Mouse (Mus musculus) left cerebral cortex, adult 2 months (tissue): ENCODE data around the gene Slc27a3. TPM values are rescaled to one million over a fixed set of nuclear protein-coding genes. Genes with fewer than 3 reads are reported as not detected.
"Not testable (repeated sequence)": the region's sequence is repeated elsewhere in the genome, so short reads cannot be mapped to it uniquely, and the experiment has no call there.

ENCODE experiments used
- DNase-seq, 2 experiments: peaks; one replicate each; pipeline ENCODE4 v3.0.0; 2021 to 2022; ENCODE audit warnings: low spot score in 2 of 2, mixed read lengths in 1 of 2; ENCODE audit errors: extremely low spot score in 1 of 2
- H3K27ac ChIP-seq: fragments of 200-600 bp; 2 replicates; pipeline ENCODE4 v1.8.1; 2022
- H3K4me3 ChIP-seq: fragments of 200-600 bp; 2 replicates; pipeline ENCODE4 v1.8.1; 2022
- CTCF ChIP-seq: fragments of 200-600 bp; IDR thresholded peaks from 2 replicates; pipeline ENCODE4 v1.8.1; 2022; ENCODE audit warnings: antibody characterized with exemption, mild to moderate bottlenecking, moderate library complexity
- intact Hi-C: fragments of 180-260 bp; cut with DNase I; formaldehyde crosslinking; loops from one replicate; pipeline ENCODE4 v1.15.1; 2025
- total RNA-seq, 2 experiments: library from RNA; stranded (reverse); gene quantifications; 2 replicates each; pipeline ENCODE4 v1.2.3; 2021

Gene Slc27a3
- total RNA-seq, 2 experiments from 2014 or later, result 8.1 to 8.3 TPM

DNA sequence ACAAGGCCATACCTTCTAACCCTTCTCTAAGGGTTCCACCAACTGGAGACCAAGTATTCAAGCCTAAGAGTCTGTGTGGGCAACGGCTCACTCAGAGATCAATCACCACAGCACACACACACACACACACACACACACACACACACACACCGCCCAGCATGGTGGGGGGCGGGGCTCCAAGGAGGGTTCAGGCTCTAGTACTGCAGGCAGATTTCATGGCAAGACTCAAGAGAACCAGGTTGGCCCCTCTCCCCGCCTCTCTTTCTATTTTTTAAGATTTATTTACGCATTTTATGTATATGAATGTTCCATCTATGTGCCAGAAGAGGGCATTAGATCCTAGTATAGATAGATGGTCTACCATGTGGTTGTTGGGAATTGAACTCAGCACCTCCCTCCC lies 16.9 kb downstream of the Slc27a3 start:
- intact Hi-C loops, result loop anchor here (1.0 to 5.0 kb wide), 4 partner anchors 81 to 157 kb away; partner anchors contain the start of genes Dennd4b and Gatad2b
- no peak for DNase-seq

DNA sequence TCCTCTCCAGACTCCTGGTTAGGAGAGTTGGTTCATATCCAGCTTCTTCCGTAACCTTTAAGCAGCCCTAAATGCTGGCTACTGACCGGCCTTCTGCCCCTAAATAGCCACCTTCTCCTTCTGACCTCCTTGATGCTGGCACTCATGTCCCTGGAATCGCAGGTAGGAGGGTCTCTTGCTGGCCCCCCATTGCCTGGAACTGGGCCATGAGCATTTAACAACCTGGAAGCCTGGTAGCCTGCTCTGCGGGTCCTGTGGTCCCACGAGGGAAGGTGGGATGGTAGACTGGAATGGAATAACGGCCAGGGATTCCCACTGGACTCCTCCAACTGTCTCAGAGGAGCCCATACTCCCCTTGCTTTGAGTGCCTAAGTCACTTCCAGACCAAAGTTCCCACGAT lies 17.9 kb downstream of the Slc27a3 start:
- Histone ChIP-seq H3K4me3 (no peak overlapping the region), H3K27ac (no peak overlapping the region)
- no peak for TF ChIP-seq CTCF
- DNase-seq, result no peak
- intact Hi-C loops, result loop anchor here (2.0 to 5.0 kb wide), 3 partner anchors 80 to 151 kb away; partner anchors contain the start of genes Dennd4b and Gatad2b

More for the DNA sequence above, 16.9 kb downstream of the Slc27a3 start:
- no peak overlapping the region for H3K4me3 ChIP-seq
- no peak overlapping the region for H3K27ac ChIP-seq
- no peak for TF ChIP-seq CTCF

DNA sequence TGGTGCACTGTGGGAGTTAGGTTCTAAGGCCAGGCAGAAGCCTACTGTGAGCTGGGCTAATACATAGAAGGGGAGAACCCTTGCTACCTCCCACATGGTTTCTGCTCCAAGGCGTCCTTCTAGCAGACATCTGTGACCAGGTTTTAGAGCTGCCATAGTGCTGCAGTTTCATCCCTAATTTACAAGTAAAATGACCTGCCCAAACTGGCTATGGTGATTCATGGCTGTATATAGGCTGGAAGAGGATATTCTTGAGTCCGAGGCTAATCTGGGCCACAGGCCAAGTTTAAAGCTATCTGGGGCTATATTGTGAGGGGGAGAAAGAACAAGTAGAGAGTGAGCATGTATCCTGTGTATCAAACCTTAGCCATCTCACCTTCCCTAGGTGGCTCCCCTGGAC lies 20.7 kb downstream of the Slc27a3 start:
- intact Hi-C loops, result loop anchor here (10.0 kb wide), 1 partner anchor 244 kb away; no protein-coding TSS in a partner anchor
- TF ChIP-seq CTCF, result no peak
- peak in 1 of 2 experiments; percentile 55 for DNase-seq
- no peak overlapping the region; the same call in 1 of the 2 replicates for H3K27ac ChIP-seq
- no peak overlapping the region for H3K4me3 ChIP-seq

DNA sequence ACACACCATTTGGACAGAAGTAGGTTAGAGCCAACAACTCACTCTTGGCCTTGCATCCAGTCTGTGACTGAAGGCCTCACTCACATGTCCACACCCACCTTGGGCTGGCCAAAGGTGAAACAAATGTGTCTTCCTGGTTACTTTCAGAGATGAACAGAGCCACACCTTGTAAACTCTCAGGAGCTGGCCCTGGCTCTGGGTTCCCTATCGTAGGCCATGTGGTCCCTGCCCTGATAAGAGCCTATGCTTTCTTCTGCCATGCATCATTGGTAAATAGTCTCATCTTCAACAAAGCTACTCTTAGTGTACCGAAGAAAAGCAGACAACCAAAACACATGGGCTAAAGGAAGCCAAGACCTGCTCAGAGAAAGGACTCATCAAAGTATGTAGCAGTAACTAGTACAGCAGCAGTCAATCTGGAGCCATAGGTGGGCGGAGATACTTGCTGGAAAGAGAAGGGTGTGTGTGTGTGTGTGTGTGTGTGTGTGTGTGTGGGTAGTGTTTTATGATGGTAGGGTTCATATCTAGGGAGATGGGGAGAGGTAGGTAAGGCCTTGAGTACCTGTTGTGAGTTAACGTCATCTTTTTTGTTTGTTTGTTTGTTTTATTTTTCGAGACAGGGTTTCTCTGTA lies 22.6 kb downstream of the Slc27a3 start:
- no peak for TF ChIP-seq CTCF
- DNase-seq, result no peak
- intact Hi-C loops, result loop anchor here (10.0 kb wide), 1 partner anchor 242 kb away; no protein-coding TSS in a partner anchor
- Histone ChIP-seq H3K4me3 (no peak overlapping the region), H3K27ac (no peak overlapping the region)

DNA sequence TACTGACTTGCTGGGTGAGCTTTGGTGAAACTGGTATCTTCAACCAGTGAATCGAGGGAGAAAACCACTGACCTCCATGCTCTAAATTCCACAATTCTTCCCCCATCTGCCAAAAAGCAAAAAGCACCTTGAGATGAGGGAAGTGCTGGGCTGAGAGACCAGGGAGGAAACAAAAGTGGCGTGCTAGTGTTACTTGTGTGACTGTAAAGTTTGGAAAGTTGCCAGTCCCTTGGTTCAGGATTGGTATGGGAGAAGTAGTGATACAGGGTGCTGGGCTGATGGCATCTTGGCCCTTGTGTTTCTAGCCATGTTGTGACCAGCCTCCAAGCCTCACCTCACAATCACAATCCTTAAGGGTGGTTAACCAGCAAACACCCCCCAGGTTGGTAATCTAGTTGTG lies 27.4 kb downstream of the Slc27a3 start:
- intact Hi-C loops, result loop anchor here (10.0 kb wide), 1 partner anchor 238 kb away; no protein-coding TSS in a partner anchor
- Histone ChIP-seq H3K27ac (no peak overlapping the region), H3K4me3 (no peak overlapping the region)
- no peak for DNase-seq
- TF ChIP-seq CTCF, result no peak

DNA sequence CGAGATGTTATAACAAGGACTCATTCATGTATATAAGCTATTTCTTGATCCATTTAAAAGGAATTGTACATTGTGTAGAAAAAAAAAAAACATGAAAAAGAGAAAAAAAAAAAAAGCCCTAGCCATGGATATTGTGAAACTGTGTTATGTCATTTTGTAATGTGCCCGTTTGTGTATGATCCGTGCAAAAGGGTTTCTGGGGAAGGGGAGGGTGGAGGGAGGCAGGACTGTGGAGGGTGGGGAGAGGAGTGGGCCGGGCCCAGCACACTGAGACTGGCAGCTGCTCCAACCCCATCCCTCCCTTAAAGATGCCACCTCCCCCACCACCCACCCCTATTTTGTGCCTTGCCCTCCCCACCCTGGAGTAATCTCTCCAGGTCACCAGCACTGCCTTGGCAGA lies 28.3 kb downstream of the Slc27a3 start:
- intact Hi-C loops, result loop anchor here (10.0 kb wide), 1 partner anchor 237 kb away; no protein-coding TSS in a partner anchor
- no peak for TF ChIP-seq CTCF
- H3K27ac ChIP-seq, result no peak overlapping the region
- no peak overlapping the region for H3K4me3 ChIP-seq
- no peak for DNase-seq

DNA sequence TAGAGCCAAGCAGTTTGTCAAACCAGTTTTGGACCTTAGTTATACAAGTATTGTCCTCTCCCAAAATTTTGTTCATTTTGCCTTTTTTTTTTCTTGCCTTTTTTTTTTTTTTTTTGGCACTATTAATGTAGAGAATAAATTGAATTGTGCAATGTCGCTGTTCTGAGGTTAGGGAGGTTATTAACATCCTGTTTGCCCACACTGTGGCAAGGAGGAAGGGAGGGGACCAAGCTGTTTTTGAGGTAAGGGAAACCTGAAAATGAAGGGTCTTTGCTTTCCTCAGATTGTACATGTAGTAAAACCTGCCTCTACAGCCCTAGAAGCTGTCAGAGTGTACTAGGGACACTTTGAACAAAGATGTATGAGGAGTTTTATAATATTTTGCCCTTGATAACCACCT lies 30.5 kb downstream of the Slc27a3 start:
- TF ChIP-seq CTCF, result no peak
- H3K27ac ChIP-seq, result no peak overlapping the region
- no peak overlapping the region for H3K4me3 ChIP-seq
- intact Hi-C loops, result no loop called here
- no peak for DNase-seq

DNA sequence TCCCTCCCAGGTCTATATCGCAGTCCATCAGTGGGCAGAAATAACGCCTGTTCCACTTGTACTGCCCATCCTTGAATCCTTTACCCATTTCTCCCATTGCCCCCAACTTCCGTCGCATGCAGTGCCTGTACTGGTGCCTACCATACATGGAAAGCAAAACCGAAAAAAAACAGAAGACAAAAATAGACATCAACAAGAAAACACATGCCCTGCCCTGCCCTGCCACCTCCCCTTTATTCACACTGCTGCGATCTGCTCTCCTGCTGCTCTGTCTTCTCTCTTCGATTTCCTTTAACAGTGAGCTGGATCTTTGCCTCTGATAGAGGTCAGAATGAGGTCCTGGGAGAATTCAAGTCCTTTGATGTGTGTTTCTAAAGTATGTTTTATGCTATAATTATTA lies 31.8 kb downstream of the Slc27a3 start:
- Histone ChIP-seq H3K27ac (no peak overlapping the region), H3K4me3 (no peak overlapping the region)
- no peak for DNase-seq
- TF ChIP-seq CTCF, result no peak
- intact Hi-C loops, result no loop called here

DNA sequence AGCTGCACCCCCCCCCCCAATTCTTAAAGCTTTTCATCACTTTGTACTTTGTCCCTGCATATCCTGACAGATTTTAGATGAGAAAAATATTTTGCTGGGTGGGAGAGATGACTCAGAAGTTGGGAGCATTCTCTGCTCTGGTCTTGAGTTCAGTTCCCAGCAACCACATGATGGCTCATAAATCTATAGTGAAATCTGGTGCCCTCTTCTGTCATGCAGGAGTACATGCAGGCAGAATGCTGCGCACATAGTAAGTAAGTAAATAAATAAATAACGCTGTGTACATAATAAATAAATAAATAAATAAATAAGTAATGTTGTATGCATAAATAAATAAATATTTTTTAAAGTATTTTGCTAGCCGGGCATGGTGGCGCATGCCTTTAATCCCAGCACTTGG lies 41.9 kb downstream of the Slc27a3 start:
- no peak overlapping the region for H3K27ac ChIP-seq
- no peak for DNase-seq
- H3K4me3 ChIP-seq, result no peak overlapping the region
- peak; percentile 8; the same call in 1 of the 2 replicates for TF ChIP-seq CTCF
- intact Hi-C loops, result no loop called here

DNA sequence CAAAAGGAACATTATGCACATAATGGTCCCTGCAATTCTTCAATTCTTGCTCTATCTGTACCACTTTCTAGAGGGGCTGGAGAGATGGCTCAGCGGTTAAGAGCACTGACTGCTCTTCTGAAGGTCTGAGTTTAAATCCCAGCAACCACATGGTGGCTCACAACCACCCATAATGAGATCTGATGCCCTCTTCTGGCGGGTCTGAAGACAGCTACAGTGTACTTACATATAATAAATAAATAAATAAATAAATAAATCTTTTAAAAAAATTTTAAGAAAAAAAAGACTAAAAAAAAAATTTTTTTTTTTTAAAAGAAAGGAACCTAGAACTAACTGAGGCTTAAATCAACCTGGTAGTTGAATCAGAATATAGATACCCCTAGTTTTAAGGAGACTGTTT lies 46.9 kb downstream of the Slc27a3 start:
- TF ChIP-seq CTCF, result peak; percentile 13
- intact Hi-C loops, DNase-seq, H3K27ac ChIP-seq, H3K4me3 ChIP-seq: not testable (repeated sequence)

DNA sequence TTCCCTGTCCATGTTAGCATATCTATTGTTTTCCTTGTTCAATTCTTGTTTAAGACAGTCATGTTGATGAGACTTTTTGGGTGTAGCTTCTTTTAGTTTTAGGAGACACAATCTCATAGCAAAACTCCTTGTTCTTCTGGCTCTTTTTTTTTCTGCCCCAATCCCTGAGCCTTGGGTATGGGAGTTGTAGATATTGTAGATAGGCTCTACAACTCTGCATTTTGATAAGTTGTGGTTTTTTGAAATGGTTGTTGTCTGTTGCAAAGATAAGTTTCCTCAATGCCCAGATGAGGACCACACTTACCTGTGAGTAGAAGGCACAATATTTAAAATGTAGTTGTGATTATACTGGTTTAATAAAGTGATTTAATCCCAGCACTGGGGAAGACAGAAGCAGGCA lies 49.6 kb downstream of the Slc27a3 start:
- no peak for DNase-seq
- no peak for TF ChIP-seq CTCF
- intact Hi-C loops, result no loop called here
- no peak overlapping the region for H3K4me3 ChIP-seq
- no peak overlapping the region for H3K27ac ChIP-seq

DNA sequence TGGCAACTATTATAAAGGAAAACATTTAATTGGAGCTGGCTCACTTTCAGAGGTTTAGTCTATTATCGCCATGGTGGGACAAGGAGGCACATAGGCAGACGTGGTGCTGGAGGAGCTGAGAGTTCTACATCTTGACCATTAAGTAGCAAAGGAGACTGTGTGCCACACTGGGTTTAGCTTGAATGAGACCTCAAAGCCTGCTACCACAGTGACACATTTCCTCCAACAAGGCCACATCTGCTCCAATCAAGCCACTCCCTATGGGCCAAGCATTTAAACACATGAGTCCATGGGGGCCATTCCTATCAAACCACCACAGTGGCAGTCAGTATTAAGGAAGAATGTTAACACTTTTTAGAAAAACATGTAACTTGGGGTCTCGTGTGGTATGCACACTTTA lies 51.5 kb downstream of the Slc27a3 start:
- H3K27ac ChIP-seq, result no peak overlapping the region
- intact Hi-C loops, result no loop called here
- no peak overlapping the region for H3K4me3 ChIP-seq
- TF ChIP-seq CTCF, result no peak
- DNase-seq, result no peak

DNA sequence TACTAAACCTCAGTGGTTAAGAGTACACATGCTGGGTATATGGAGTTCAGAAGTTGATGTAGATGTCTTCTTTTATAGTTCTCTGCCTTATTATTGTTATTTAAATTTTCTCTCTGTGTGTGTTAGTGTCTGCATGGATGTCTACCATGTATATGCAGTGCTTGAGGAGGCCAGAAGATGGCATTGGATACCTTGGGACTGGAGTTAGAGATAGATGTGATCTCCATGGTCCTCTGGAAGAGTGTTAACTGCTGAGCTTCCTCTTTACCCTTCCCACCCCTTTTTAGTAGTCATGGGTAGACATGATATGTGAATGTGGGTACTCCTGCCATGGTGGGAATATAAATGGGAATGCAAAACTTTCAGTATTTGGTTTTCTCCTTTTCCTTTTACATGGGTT lies 54.2 kb downstream of the Slc27a3 start:
- intact Hi-C loops, result no loop called here

More for the DNA sequence above, 54.2 kb downstream of the Slc27a3 start:
- no peak; the same call in 1 of the 2 replicates for TF ChIP-seq CTCF
- Histone ChIP-seq H3K4me3 (no peak overlapping the region), H3K27ac (no peak overlapping the region)
- no peak for DNase-seq

Other genes starting within 250 kb of the Slc27a3 start
- 100 to 1,000 TPM; 799 to 888 TPM for gene Rps27, start 176.3 kb downstream of the Slc27a3 start, total RNA-seq
- gene Rab13, start 176.2 kb downstream of the Slc27a3 start, total RNA-seq, result 1 to 10 TPM; 7.9 to 8.9 TPM
- gene Jtb, start 158.3 kb downstream of the Slc27a3 start, total RNA-seq, result 10 to 100 TPM; 43.8 to 49.5 TPM
- gene Creb3l4, start 146.4 kb downstream of the Slc27a3 start, total RNA-seq, result under 1 TPM; 0.42 to 0.50 TPM
- gene Slc39a1, start 141.8 kb downstream of the Slc27a3 start, total RNA-seq, result 10 to 100 TPM; 38.8 to 43.0 TPM
- gene Crtc2, start 135.8 kb downstream of the Slc27a3 start, total RNA-seq, result 10 to 100 TPM; 39.5 to 43.6 TPM
- 10 to 100 TPM; 35.0 to 36.7 TPM for gene Dennd4b, start 124.8 kb downstream of the Slc27a3 start, total RNA-seq
- gene Gatad2b, start 96.8 kb downstream of the Slc27a3 start, total RNA-seq, result 100 to 1,000 TPM in 1 of 2 experiments, 10 to 100 TPM in 1; 93.5 to 103 TPM
- 10 to 100 TPM; 62.1 to 65.7 TPM for gene Ints3, start 43.7 kb upstream of the Slc27a3 start, total RNA-seq
- gene Npr1, start 75.9 kb upstream of the Slc27a3 start, total RNA-seq, result 1 to 10 TPM; 3.3 TPM
- 10 to 100 TPM; 75.1 to 92.3 TPM for gene Ilf2, start 86.2 kb upstream of the Slc27a3 start, total RNA-seq
- gene Snapin, start 101.1 kb upstream of the Slc27a3 start, total RNA-seq, result 10 to 100 TPM; 48.8 to 50.9 TPM
- gene Chtop, start 119.6 kb upstream of the Slc27a3 start, total RNA-seq, result 100 to 1,000 TPM; 164 TPM
- 100 to 1,000 TPM; 119 to 123 TPM for gene S100a1, start 124.5 kb upstream of the Slc27a3 start, total RNA-seq
- gene S100a13, start 124.5 kb upstream of the Slc27a3 start, total RNA-seq, result 10 to 100 TPM; 15.4 to 18.1 TPM
- under 1 TPM in 1 of 2 experiments, not detected in 1; 0.34 TPM for gene S100a14, start 136.9 kb upstream of the Slc27a3 start, total RNA-seq
- gene S100a16, start 147.3 kb upstream of the Slc27a3 start, total RNA-seq, result 10 to 100 TPM; 60.2 to 70.1 TPM
- gene S100a3, start 170.6 kb upstream of the Slc27a3 start, total RNA-seq, result under 1 TPM; 0.56 to 0.81 TPM
- gene S100a2, start 200.3 kb upstream of the Slc27a3 start, total RNA-seq, result not detected
- not detected for gene Gm42674, start 212.0 kb upstream of the Slc27a3 start, total RNA-seq
- 1 to 10 TPM; 4.6 to 4.8 TPM for gene S100a4, start 213.8 kb upstream of the Slc27a3 start, total RNA-seq
- not detected for gene S100a5, start 218.6 kb upstream of the Slc27a3 start, total RNA-seq
- 10 to 100 TPM; 28.8 to 31.0 TPM for gene S100a6, start 222.9 kb upstream of the Slc27a3 start, total RNA-seq